20 mouse cellular contexts compared by ENCODE assay signal in the genomic region with DNA sequence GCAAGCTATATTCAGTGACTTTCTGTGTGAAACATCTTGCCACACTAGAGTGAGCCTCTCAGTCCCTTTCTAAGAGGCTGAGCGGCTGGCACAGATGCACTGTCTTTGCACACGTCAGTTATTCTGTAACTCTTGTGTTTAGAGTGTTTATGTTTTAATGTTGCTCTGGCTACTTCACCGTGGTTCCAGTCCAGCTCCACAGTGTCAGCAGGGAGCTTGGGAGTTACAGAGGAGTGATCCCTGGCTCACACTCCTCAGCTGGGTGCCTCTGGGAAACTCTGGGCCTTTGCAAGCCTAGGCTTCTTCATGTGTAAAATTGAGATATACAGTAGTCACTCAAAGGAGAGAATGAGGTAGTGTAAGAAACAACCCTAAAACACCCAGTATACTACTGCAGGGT. TPM values are rescaled to one million over a fixed set of nuclear protein-coding genes. Genes with fewer than 3 reads are reported as not detected.
"Had no signal": no experiment of that assay in that cellular context is flagged by ENCODE, and none has a peak within 500 bp of the region (broad histone marks: within the 10 kb centered on the region; RNA-seq: fewer than 3 reads in every experiment).

No protein-coding gene starts in this region.

- H3K27ac ChIP-seq: neural tube, embryonic 15.5 days; stomach, embryonic 15.5 days; stomach, postnatal 0 days had no signal

- H3K4me3 ChIP-seq: neural tube, embryonic 15.5 days; stomach, embryonic 15.5 days had no signal

- DNase-seq: retina, postnatal 1 day; right cerebral cortex, adult 18-20 months; right cerebral cortex, postnatal 14 days; right cerebral cortex, postnatal 25 days; right cerebral cortex, postnatal 4 days; spleen, adult 18-20 months; thymus, adult 18-20 months; thymus, adult 2 months; thymus, postnatal 14 days; thymus, postnatal 25 days; thymus, postnatal 36 days; thymus, postnatal 4 days had no signal

- H3K9ac ChIP-seq: neural tube, embryonic 15.5 days; stomach, embryonic 15.5 days had no signal

- H3K27me3 ChIP-seq: neural tube, embryonic 15.5 days; stomach, embryonic 15.5 days had no signal

- H3K4me2 ChIP-seq: neural tube, embryonic 15.5 days; stomach, embryonic 15.5 days had no signal

- H3K9me3 ChIP-seq: neural tube, embryonic 15.5 days; stomach, embryonic 15.5 days had no signal

RNA-seq across cellular contexts. Expression of gene Barhl1, which starts 34.4 kb away (rescaled TPM):
- total RNA-seq: neutrophil, adult 5-6 weeks had no signal
- polyA plus RNA-seq: small intestine, adult 2 months; stomach, embryonic 16.5 days; stomach, postnatal 0 days; thymus, postnatal 0 days; urinary bladder, adult 2 months had no signal
